Mouse (Mus musculus) lung, postnatal 0 days (tissue): Measurements from ENCODE around the gene Scn1b.

ENCODE experiments used
- CTCF ChIP-seq: IDR thresholded peaks from 2 replicates; pipeline ENCODE4 v1.5.1; 2016; ENCODE audit warnings: antibody characterized with exemption, mild to moderate bottlenecking
- EP300 ChIP-seq: IDR thresholded peaks from 2 replicates; pipeline ENCODE4 v1.6.1; 2016; ENCODE audit warnings: antibody characterized with exemption, mild to moderate bottlenecking, control low read depth

DNA sequence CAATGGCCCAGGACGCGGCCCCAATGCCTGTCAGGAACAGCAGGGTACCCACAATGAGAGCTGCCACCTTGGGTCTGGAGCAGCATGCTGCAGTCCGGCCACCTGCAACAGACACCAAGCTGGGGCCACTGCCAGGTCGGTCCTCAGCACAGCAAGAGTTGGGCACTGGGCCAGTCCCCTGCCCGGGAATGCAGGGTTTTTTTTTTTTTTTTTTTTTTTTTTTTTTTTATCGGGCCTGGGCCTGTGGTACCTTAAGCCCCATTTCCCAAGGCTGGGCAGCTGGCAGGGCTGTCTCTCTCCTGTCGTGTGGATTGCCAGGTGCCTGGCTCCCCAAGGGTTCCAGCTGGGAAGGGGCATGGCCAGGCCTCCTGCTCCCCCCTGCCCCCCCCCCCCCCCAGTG is 17.7 kb downstream of the Scn1b start:
- no peak for TF ChIP-seq CTCF
- no peak for TF ChIP-seq EP300
